Mouse (Mus musculus) lung, postnatal 0 days (tissue): ENCODE results near the gene Lrp5.
A peak's percentile ranks its signal among the peaks of the same experiment; 100 is the strongest.

Experiments
- CTCF ChIP-seq: IDR thresholded peaks from 2 replicates; pipeline ENCODE4 v1.5.1; 2016; ENCODE audit warnings: antibody characterized with exemption, mild to moderate bottlenecking
- EP300 ChIP-seq: IDR thresholded peaks from 2 replicates; pipeline ENCODE4 v1.6.1; 2016; ENCODE audit warnings: antibody characterized with exemption, mild to moderate bottlenecking, control low read depth

DNA sequence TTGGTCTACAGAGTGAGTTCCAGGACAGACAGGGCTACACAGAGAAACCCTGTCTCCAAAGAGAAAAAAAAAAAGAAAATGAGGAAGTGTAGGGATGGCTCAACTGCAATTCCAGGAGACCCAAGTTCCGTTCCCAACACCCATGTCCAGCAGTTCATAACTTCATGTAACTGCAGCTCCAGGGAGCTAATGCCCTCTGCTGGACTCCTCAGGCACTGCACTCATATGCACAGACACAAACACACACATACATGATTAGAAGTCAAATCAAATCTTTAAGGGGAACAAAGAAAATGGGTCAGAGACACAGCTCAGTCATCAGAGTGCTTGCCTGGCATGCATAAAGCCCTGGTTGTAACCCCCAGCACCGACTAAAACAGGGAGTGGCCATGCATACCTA is 13.2 kb downstream of the Lrp5 start:
- peak; percentile 50 for TF ChIP-seq CTCF
- no peak for TF ChIP-seq EP300
